Mouse (Mus musculus) liver, postnatal 0 days (tissue): ENCODE measurements at regions not wholly inside any gene's neighbourhood (a gene's known extent, or its start where the extent isn't known, plus 50 kb on each side); places are given as distances from the start of the nearest gene placed in this dataset.

Experiments used
- CTCF ChIP-seq: sonication (generic); IDR thresholded peaks from 2 replicates; pipeline ENCODE4 v1.5.1; 2016; ENCODE audit warnings: antibody characterized with exemption, low read depth
- EP300 ChIP-seq: IDR thresholded peaks from 2 replicates; pipeline ENCODE4 v1.6.1; 2016; ENCODE audit warnings: antibody characterized with exemption, low read depth, mild to moderate bottlenecking

DNA sequence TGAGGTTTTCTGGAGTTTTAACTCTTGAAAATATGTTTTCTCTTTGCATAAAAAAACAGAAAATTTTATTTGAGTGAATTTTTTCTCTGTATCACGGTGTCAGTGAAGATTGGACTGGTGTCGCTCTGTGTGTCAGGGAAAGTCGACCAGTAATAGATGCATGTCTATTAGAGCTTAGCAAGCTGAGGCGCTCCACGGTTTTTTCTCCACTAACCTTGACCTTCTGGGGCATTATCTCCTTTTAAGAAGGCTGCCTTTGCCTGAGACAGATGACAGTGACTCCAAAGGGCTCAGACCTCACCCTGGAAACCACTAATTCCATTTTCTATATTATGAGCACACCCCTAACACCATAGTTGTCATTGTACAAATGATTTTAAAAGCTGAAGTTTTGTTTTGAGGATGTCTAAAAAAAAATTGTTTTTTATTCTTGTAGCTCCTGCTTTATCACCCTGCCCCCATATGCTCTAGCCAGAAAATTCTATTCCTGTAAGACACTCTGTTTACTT, 561.8 kb downstream of the Gm43517 start:
- TF ChIP-seq CTCF: no peak
- TF ChIP-seq EP300: no peak
